Comparison of ENCODE assay signal across 8 mouse cellular contexts in the genomic region with DNA sequence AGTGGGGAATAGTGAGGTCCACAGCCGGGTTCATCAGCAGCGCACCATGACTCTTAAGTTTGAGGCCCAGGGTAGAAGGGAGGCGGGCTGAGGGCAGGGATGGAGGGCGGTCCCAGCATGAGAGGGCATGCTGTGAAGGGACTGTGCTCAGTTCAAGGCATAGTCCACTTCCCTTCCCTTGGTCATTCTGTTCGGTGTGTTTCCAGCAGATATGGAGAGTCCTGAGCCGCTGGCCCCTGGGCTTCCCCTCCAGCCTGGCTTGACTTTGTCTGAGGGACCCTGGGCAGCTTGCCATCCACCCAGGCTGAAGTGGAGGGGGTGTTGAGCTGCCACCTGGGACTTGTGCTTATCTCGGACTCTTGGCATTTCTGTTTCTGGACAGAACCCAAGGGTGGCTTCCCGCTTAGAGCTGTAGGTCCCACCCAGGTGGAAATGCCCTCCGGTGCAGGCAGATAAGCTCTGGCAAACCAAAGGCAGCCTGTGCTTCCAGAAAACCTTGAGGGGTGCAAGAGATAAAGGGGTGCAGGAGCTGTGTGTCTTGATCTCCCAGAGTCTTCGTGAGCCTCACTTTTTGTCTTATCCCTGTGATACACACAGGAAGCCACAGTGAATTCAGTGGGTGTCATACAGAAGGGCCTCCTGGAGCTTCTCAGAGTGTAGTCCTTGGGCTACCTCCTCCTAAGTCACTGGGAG. TPM values are rescaled to one million over a fixed set of nuclear protein-coding genes. Genes with fewer than 3 reads are reported as not detected.
A peak's percentile ranks its signal among the peaks of the same experiment; 100 is the strongest.
DNase-seq lines count a peak whose midpoint lies in the region; ATAC-seq lines count a peak whose summit lies in the region.

No protein-coding gene starts in this region.

- no peaks in the 10 kb centered on the region for H3K36me3 ChIP-seq in intestine, embryonic 15.5 days

- no peak overlapping the region for H3K4me3 ChIP-seq in intestine, embryonic 15.5 days (replicated peaks)

- H3K27me3 ChIP-seq in intestine, embryonic 15.5 days (replicated peaks), result no peaks in the 10 kb centered on the region

- H3K9me3 ChIP-seq in intestine, embryonic 15.5 days, result no peaks in the 10 kb centered on the region

- peak overlapping the region; percentile 79 for H3K27ac ChIP-seq in intestine, embryonic 15.5 days

- peaks cover 42% of the 10 kb centered on the region for H3K4me1 ChIP-seq in intestine, embryonic 15.5 days (replicated peaks)

- no peak overlapping the region for H3K9ac ChIP-seq in intestine, embryonic 15.5 days

- 65% methylated on average over 10 of the region's 10 CpGs for WGBS in intestine, embryonic 15.5 days

- peak; percentile 78 for DNase-seq in adrenal gland, postnatal 10 days
- no peak for DNase-seq in adrenal gland, postnatal 4 days (ENCODE audit: low spot score in 2 of 2)
- peak; percentile 70 for DNase-seq in c-Kit-positive CD71-negative TER-119-negative erythroid progenitor cells, embryonic 14.5 days (ENCODE audit: low read depth)
- DNase-seq in lung, postnatal 36 days, result peak; percentile 90
- no peak for DNase-seq in layer of hippocampus, adult 18-20 months (ENCODE audit: low spot score in 2 of 2)
- DNase-seq in retina, embryonic 14.5 days (ENCODE audit: low spot score), result no peak
- DNase-seq in cerebellum, adult 8-10 months, result no peak

- H3K4me2 ChIP-seq in intestine, embryonic 15.5 days (replicated peaks), result peak overlapping the region; percentile 28

- peak; percentile 77 for ATAC-seq in intestine, embryonic 15.5 days

RNA-seq across cellular contexts. Expression of a gene that starts 22.2 kb away (rescaled TPM):
- 10 to 100 TPM; 39.0 to 44.3 TPM for total RNA-seq in adrenal gland, postnatal 10 days (2021)
- total RNA-seq in adrenal gland, postnatal 4 days (2021), result 10 to 100 TPM; 62.1 to 66.9 TPM
- 16.8 and 16.9 TPM in 2 replicates for polyA plus RNA-seq in intestine, embryonic 15.5 days (2015; fragmentation: Nextera tagmentation; extraction: Ambion mirVana)
- 10 to 100 TPM; 22.0 to 23.6 TPM for total RNA-seq in layer of hippocampus, adult 18-20 months (2021)

RNA-seq across cellular contexts. Expression of a gene that starts 23.7 kb away (rescaled TPM):
- 10 to 100 TPM; 50.6 to 54.9 TPM for total RNA-seq in adrenal gland, postnatal 10 days (2021)
- total RNA-seq in adrenal gland, postnatal 4 days (2021), result 10 to 100 TPM; 50.5 to 52.1 TPM
- polyA plus RNA-seq in intestine, embryonic 15.5 days (2015; fragmentation: Nextera tagmentation; extraction: Ambion mirVana), result 199 and 237 TPM in 2 replicates
- 10 to 100 TPM; 22.3 to 25.3 TPM for total RNA-seq in layer of hippocampus, adult 18-20 months (2021)

RNA-seq across cellular contexts. Expression of a gene that starts 23.8 kb away (rescaled TPM):
- total RNA-seq in adrenal gland, postnatal 10 days (2021), result 1 to 10 TPM; 3.0 to 3.9 TPM
- 1 to 10 TPM; 5.0 to 5.1 TPM for total RNA-seq in adrenal gland, postnatal 4 days (2021)
- polyA plus RNA-seq in intestine, embryonic 15.5 days (2015; fragmentation: Nextera tagmentation; extraction: Ambion mirVana), result 6.5 and 6.6 TPM in 2 replicates
- 1 to 10 TPM; 6.0 to 6.1 TPM for total RNA-seq in layer of hippocampus, adult 18-20 months (2021)

RNA-seq across cellular contexts. Expression of a gene that starts 37.3 kb away (rescaled TPM):
- 1 to 10 TPM; 1.1 to 1.8 TPM for total RNA-seq in adrenal gland, postnatal 10 days (2021)
- 1 to 10 TPM; 3.2 to 4.5 TPM for total RNA-seq in adrenal gland, postnatal 4 days (2021)
- 0.96 and 1.3 TPM in 2 replicates for polyA plus RNA-seq in intestine, embryonic 15.5 days (2015; fragmentation: Nextera tagmentation; extraction: Ambion mirVana)
- 1 to 10 TPM; 1.9 to 2.8 TPM for total RNA-seq in layer of hippocampus, adult 18-20 months (2021)

RNA-seq across cellular contexts. Expression of a gene that starts 52.1 kb away (rescaled TPM):
- 10 to 100 TPM; 38.7 to 47.4 TPM for total RNA-seq in adrenal gland, postnatal 10 days (2021)
- total RNA-seq in adrenal gland, postnatal 4 days (2021), result 10 to 100 TPM; 52.0 to 58.2 TPM
- polyA plus RNA-seq in intestine, embryonic 15.5 days (2015; fragmentation: Nextera tagmentation; extraction: Ambion mirVana), result 51.3 and 52.8 TPM in 2 replicates
- total RNA-seq in layer of hippocampus, adult 18-20 months (2021), result 10 to 100 TPM; 44.3 to 44.6 TPM

Comparison
In these comparisons a context has a peak if more than half of its experiments do, and no peak if none do; other contexts are left out.
1. DNase-seq: peak in adrenal gland, postnatal 10 days (single experiment), c-Kit-positive CD71-negative TER-119-negative erythroid progenitor cells, embryonic 14.5 days (single experiment) and lung, postnatal 36 days (single experiment); none in adrenal gland, postnatal 4 days (0 of 2), layer of hippocampus, adult 18-20 months (0 of 2), retina, embryonic 14.5 days (single experiment) and cerebellum, adult 8-10 months (single experiment).